Mouse (Mus musculus): ENCODE results near the gene Olfr1469. TPM values are rescaled to one million over a fixed set of nuclear protein-coding genes. Genes with fewer than 3 reads are reported as not detected.
"Not testable (repeated sequence)": the region's sequence is repeated elsewhere in the genome, so short reads cannot be mapped to it uniquely, and the experiment has no call there.

The Olfr1469 gene
- polyA plus RNA-seq (2015; fragmentation: Nextera tagmentation; extraction: Ambion mirVana): not detected in 2 replicates

DNA sequence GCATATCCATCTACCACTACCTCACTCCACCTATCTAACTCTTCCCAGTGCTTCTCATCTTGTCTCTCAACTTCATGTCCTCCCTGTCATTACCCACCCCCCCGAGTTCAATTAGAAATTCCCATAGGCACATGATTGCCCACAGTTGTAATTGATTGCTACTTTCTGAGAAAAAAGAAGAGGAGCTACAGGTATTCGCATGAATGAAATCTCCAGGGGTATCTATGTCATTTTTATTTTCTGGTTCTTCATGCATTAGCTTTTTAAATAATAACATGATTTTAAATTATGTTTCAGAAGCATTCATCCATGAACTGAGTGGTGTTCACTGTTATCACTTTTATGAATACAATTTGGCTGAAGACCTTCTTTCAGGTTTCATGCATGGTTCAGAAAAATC lies at the start of gene Olfr1469:
Gene Olfr1469 (plus strand): TSS at position 301 of the 400 bp plus-strand sequence.
- H3K9ac ChIP-seq: no peak within 1 kb of the TSS
- no peak within 1 kb of the TSS for H3K27ac ChIP-seq
- H3K4me1 ChIP-seq (replicated peaks): no peaks in the 10 kb centered on the region
- no peaks in the 10 kb centered on the region for H3K36me3 ChIP-seq
- H3K27me3 ChIP-seq (replicated peaks): no peaks in the 10 kb centered on the region
- H3K4me2 ChIP-seq (replicated peaks): no peak within 1 kb of the TSS
- no peaks in the 10 kb centered on the region for H3K9me3 ChIP-seq
- no peak for ATAC-seq
- H3K4me3 ChIP-seq (replicated peaks): no peak within 1 kb of the TSS
- 74% methylated on average over 2 of the region's 2 CpGs for WGBS

DNA sequence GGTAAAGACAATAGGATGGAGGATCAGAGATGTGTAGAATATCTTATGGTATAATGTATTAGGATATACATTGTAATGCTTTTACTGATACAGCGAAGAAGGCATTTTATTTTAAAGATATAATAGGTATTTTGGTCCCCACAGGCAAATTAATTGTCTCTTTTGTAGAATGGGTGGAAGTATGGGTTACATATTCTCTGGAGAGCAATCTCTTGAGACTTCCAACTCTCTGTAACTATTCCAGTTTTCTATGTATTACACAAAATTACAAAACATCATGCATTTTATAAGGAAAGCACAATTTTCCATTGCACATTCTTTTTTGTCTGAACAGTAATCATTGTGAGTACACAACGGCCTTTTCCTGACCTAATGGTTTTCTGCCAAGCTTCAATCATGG lies 45.7 kb upstream of the Olfr1469 start, which contains the start of gene Olfr1467:
Gene Olfr1467 (plus strand): TSS at position 301 of the 400 bp plus-strand sequence.
- Histone ChIP-seq H3K4me3 (replicated peaks) (no peak within 1 kb of the TSS), H3K4me1 (replicated peaks) (no peaks in the 10 kb centered on the region), H3K9me3 (no peaks in the 10 kb centered on the region), H3K4me2 (replicated peaks) (no peak within 1 kb of the TSS), H3K27me3 (replicated peaks) (no peaks in the 10 kb centered on the region), H3K36me3 (no peaks in the 10 kb centered on the region), H3K9ac (no peak within 1 kb of the TSS), H3K27ac (no peak within 1 kb of the TSS)
- ATAC-seq: no peak
- WGBS: 65% methylated on average over 2 of the region's 2 CpGs

DNA sequence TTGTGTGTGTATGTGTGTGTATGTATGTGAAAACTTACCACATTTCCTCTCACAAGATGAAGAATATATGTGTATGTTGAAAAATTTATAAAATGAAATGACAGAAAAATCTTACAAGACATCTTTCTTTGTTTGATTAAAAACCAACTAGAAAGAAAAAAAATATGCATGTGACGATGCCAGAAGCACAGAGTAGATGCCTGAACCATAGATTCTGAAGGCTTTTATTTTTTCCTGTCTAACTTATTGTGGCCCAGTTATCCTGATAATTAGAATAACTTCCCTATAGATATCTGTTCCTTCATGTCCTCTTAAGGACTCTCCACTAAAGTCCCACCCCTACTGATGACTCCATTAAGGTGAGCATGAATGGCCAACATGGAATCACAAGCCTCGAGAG lies 35.5 kb downstream of the Olfr1469 start, which contains the start of gene Olfr1471:
Gene Olfr1471 (plus strand): TSS at position 301 of the 400 bp plus-strand sequence.
- ATAC-seq; H3K9ac ChIP-seq; H3K27ac ChIP-seq; H3K9me3 ChIP-seq; H3K4me2 ChIP-seq (replicated peaks); H3K4me3 ChIP-seq (replicated peaks); H3K4me1 ChIP-seq (replicated peaks); H3K36me3 ChIP-seq; H3K27me3 ChIP-seq (replicated peaks): not testable (repeated sequence)
- WGBS: 75% methylated on average over 2 of the region's 2 CpGs

GRCm38 (mm10) chr19:13455986-13456385 lies 48.3 kb downstream of the Olfr1469 start, which contains the start of gene Olfr1472:
Gene Olfr1472, minus strand, starts transcription at chr19:13456086.
- ATAC-seq: no peak
- 71% methylated on average over 1 of the region's 1 CpGs for WGBS
- H3K9me3 ChIP-seq: no peaks in the 10 kb centered on the region

More at GRCm38 (mm10) chr19:13455986-13456385, 48.3 kb downstream of the Olfr1469 start, which contains the start of gene Olfr1472:
- H3K27me3 ChIP-seq (replicated peaks): no peaks in the 10 kb centered on the region
- no peak within 1 kb of the TSS for H3K27ac ChIP-seq
- H3K36me3 ChIP-seq: no peaks in the 10 kb centered on the region
- no peak within 1 kb of the TSS for H3K9ac ChIP-seq
- H3K4me2 ChIP-seq (replicated peaks): no peak within 1 kb of the TSS
- H3K4me3 ChIP-seq (replicated peaks): no peak within 1 kb of the TSS
- H3K4me1 ChIP-seq (replicated peaks): no peaks in the 10 kb centered on the region

Other genes with a start within 250 kb of the Olfr1469 start
- not detected in 2 replicates for gene Olfr1461, start 244.8 kb upstream of the Olfr1469 start, polyA plus RNA-seq (2015; fragmentation: Nextera tagmentation; extraction: Ambion mirVana)
- not detected in 2 replicates for gene Olfr1462, start 222.1 kb upstream of the Olfr1469 start, polyA plus RNA-seq (2015; fragmentation: Nextera tagmentation; extraction: Ambion mirVana)
- gene Olfr1463, start 176.5 kb upstream of the Olfr1469 start, polyA plus RNA-seq (2015; fragmentation: Nextera tagmentation; extraction: Ambion mirVana): not detected in 2 replicates
- gene Olfr1465, start 92.3 kb upstream of the Olfr1469 start, polyA plus RNA-seq (2015; fragmentation: Nextera tagmentation; extraction: Ambion mirVana): not detected in 2 replicates
- not detected in 2 replicates for gene Olfr1466, start 69.0 kb upstream of the Olfr1469 start, polyA plus RNA-seq (2015; fragmentation: Nextera tagmentation; extraction: Ambion mirVana)
- not detected in 2 replicates for gene Olfr1467, start 45.6 kb upstream of the Olfr1469 start, polyA plus RNA-seq (2015; fragmentation: Nextera tagmentation; extraction: Ambion mirVana)
- gene Olfr1471, start 35.6 kb downstream of the Olfr1469 start, polyA plus RNA-seq (2015; fragmentation: Nextera tagmentation; extraction: Ambion mirVana): not detected in 2 replicates
- not detected in 2 replicates for gene Olfr1472, start 48.2 kb downstream of the Olfr1469 start, polyA plus RNA-seq (2015; fragmentation: Nextera tagmentation; extraction: Ambion mirVana)
- not detected in 2 replicates for gene Olfr1474, start 61.7 kb downstream of the Olfr1469 start, polyA plus RNA-seq (2015; fragmentation: Nextera tagmentation; extraction: Ambion mirVana)
- gene Olfr1475, start 72.3 kb downstream of the Olfr1469 start, polyA plus RNA-seq (2015; fragmentation: Nextera tagmentation; extraction: Ambion mirVana): not detected in 2 replicates
- gene Olfr1477, start 92.7 kb downstream of the Olfr1469 start, polyA plus RNA-seq (2015; fragmentation: Nextera tagmentation; extraction: Ambion mirVana): not detected in 2 replicates
- gene Olfr1480, start 120.1 kb downstream of the Olfr1469 start, polyA plus RNA-seq (2015; fragmentation: Nextera tagmentation; extraction: Ambion mirVana): not detected in 2 replicates
- gene Olfr1484, start 175.7 kb downstream of the Olfr1469 start, polyA plus RNA-seq (2015; fragmentation: Nextera tagmentation; extraction: Ambion mirVana): not detected in 2 replicates
- gene Olfr1487, start 209.5 kb downstream of the Olfr1469 start, polyA plus RNA-seq (2015; fragmentation: Nextera tagmentation; extraction: Ambion mirVana): not detected in 2 replicates
- not detected in 2 replicates for gene Olfr1489, start 223.8 kb downstream of the Olfr1469 start, polyA plus RNA-seq (2015; fragmentation: Nextera tagmentation; extraction: Ambion mirVana)
- gene Olfr1490, start 243.2 kb downstream of the Olfr1469 start, polyA plus RNA-seq (2015; fragmentation: Nextera tagmentation; extraction: Ambion mirVana): not detected in 2 replicates

Data from intestine, embryonic 15.5 days (tissue).